Mouse (Mus musculus) spleen, adult 2 months (tissue): ENCODE data around the gene Hoxc5. TPM values are rescaled to one million over a fixed set of nuclear protein-coding genes. Genes with fewer than 3 reads are reported as not detected.

Source experiments
- DNase-seq, 2 experiments: peaks; one replicate each; pipeline versions ENCODE4 v3.0.0 to v3.0.0-alpha.2; 2012 to 2021; ENCODE audit warnings: low spot score in 2 of 2, low read depth in 1 of 2
- H3K27ac ChIP-seq: fragments of 200-500 bp; 2 replicates; pipeline ENCODE4 v1.5.1; 2012; ENCODE audit warnings: low read length, inconsistent platforms; ENCODE audit not compliant: insufficient read depth
- H3K27me3 ChIP-seq: fragments of 200-500 bp; 2 replicates; pipeline ENCODE4 v1.6.1; 2012; ENCODE audit warnings: mild to moderate bottlenecking, moderate library complexity, low read length, inconsistent platforms; ENCODE audit not compliant: control insufficient read depth, insufficient read depth
- H3K36me3 ChIP-seq: fragments of 200-500 bp; 2 replicates; pipeline ENCODE4 v1.6.1; 2012; ENCODE audit warnings: mild to moderate bottlenecking, low read length, inconsistent platforms; ENCODE audit not compliant: control insufficient read depth, insufficient read depth
- H3K4me1 ChIP-seq: fragments of 200-500 bp; 2 replicates; pipeline ENCODE4 v1.6.1; 2011; ENCODE audit warnings: inconsistent platforms; ENCODE audit not compliant: control insufficient read depth, insufficient read depth, insufficient read length
- H3K4me3 ChIP-seq: fragments of 200-500 bp; 2 replicates; pipeline ENCODE4 v1.5.1; 2011; ENCODE audit warnings: mild to moderate bottlenecking, inconsistent platforms; ENCODE audit not compliant: insufficient read depth, insufficient read length; ENCODE audit errors: extremely low read depth
- CTCF ChIP-seq: fragments of 200-500 bp; IDR thresholded peaks from 2 replicates; pipeline ENCODE4 v1.5.1; 2011; ENCODE audit warnings: mild to moderate bottlenecking, inconsistent platforms; ENCODE audit not compliant: insufficient read depth, insufficient read length, insufficient replicate concordance; ENCODE audit errors: extremely low read depth
- POLR2A ChIP-seq: fragments of 200-500 bp; IDR thresholded peaks from 2 replicates; pipeline ENCODE4 v1.6.1; 2011; ENCODE audit warnings: low read depth, low read length, inconsistent platforms
- WGBS: fragments of 180-500 bp; shearing (Covaris S2); methylation state at CpG from one replicate; pipeline ENCODE4 v1.1.7; 2018; 5-methylcytosine and 5-hydroxymethylcytosine counted together
- polyA plus RNA-seq: library from polyadenylated mRNA; depleted of rRNA; stranded (reverse); fragments of >200 nt; gene quantifications from 2 replicates; pipeline ENCODE4 v1.2.3, GENCODE M21; 2012

Hoxc5 gene
- polyA plus RNA-seq, 1 experiment, result 0.05 TPM

- 13% methylated on average over 22 of the region's 22 CpGs for WGBS
- TF ChIP-seq POLR2A, result no peak
- no peak for TF ChIP-seq CTCF
Measured at GRCm38 (mm10) chr15:102945185-102946077, 21.8 kb upstream of the Hoxc5 start.

GRCm38 (mm10) chr15:102947276-102947675 lies 20.0 kb upstream of the Hoxc5 start:
- H3K36me3 ChIP-seq, result no peaks in the 10 kb centered on the region
- no peak overlapping the region for H3K27ac ChIP-seq
- no peak overlapping the region for H3K4me3 ChIP-seq
- no peak for DNase-seq
- WGBS, result 10% methylated on average over 9 of the region's 9 CpGs
- TF ChIP-seq CTCF, result no peak
- TF ChIP-seq POLR2A, result no peak
- H3K4me1 ChIP-seq, result no peaks in the 10 kb centered on the region
- peaks cover 31% of the 10 kb centered on the region for H3K27me3 ChIP-seq

More at GRCm38 (mm10) chr15:102945185-102946077, 21.8 kb upstream of the Hoxc5 start:
- no peak for DNase-seq
- no peak overlapping the region for H3K27ac ChIP-seq
- H3K4me3 ChIP-seq, result no peak overlapping the region
- H3K36me3 ChIP-seq, result no peaks in the 10 kb centered on the region
- peaks cover 26% of the 10 kb centered on the region for H3K27me3 ChIP-seq
- H3K4me1 ChIP-seq, result no peaks in the 10 kb centered on the region

GRCm38 (mm10) chr15:102948842-102949241 lies 18.4 kb upstream of the Hoxc5 start:
- TF ChIP-seq POLR2A (no peak), CTCF (no peak)
- 8% methylated on average over 2 of the region's 2 CpGs for WGBS
- no peaks in the 10 kb centered on the region for H3K4me1 ChIP-seq
- no peak overlapping the region for H3K27ac ChIP-seq
- no peaks in the 10 kb centered on the region for H3K36me3 ChIP-seq
- peaks cover 28% of the 10 kb centered on the region for H3K27me3 ChIP-seq
- DNase-seq, result no peak
- no peak overlapping the region for H3K4me3 ChIP-seq

GRCm38 (mm10) chr15:102949696-102950095 lies 17.5 kb upstream of the Hoxc5 start:
- Histone ChIP-seq H3K27me3 (peaks cover 36% of the 10 kb centered on the region), H3K4me3 (no peak overlapping the region), H3K27ac (no peak overlapping the region), H3K4me1 (no peaks in the 10 kb centered on the region), H3K36me3 (no peaks in the 10 kb centered on the region)
- TF ChIP-seq POLR2A (no peak), CTCF (no peak)
- DNase-seq, result no peak
- WGBS, result 5% methylated on average over 20 of the region's 20 CpGs

- Histone ChIP-seq H3K4me3 (no peak overlapping the region), H3K27me3 (peaks cover 43% of the 10 kb centered on the region), H3K4me1 (no peaks in the 10 kb centered on the region), H3K36me3 (no peaks in the 10 kb centered on the region), H3K27ac (no peak overlapping the region)
- 15% methylated on average over 2 of the region's 2 CpGs for WGBS
- no peak for TF ChIP-seq POLR2A
- DNase-seq, result no peak
Measured at GRCm38 (mm10) chr15:102950877-102951276, 16.4 kb upstream of the Hoxc5 start.

- Histone ChIP-seq H3K4me3 (no peak overlapping the region), H3K27me3 (peaks cover 49% of the 10 kb centered on the region), H3K27ac (no peak overlapping the region), H3K4me1 (no peaks in the 10 kb centered on the region), H3K36me3 (no peaks in the 10 kb centered on the region)
- DNase-seq, result no peak
- 34% methylated on average over 6 of the region's 6 CpGs for WGBS
- TF ChIP-seq POLR2A (no peak), CTCF (no peak)
Measured at GRCm38 (mm10) chr15:102953561-102953960, 13.7 kb upstream of the Hoxc5 start.

GRCm38 (mm10) chr15:102954192-102955006 lies 12.8 kb upstream of the Hoxc5 start, which contains the start of gene Hoxc11:
TSS of gene Hoxc11 (plus strand) at chr15:102954427.
- H3K4me3 ChIP-seq, result no peak within 1 kb of the TSS
- DNase-seq, result no peak
- peaks cover 45% of the 10 kb centered on the region for H3K27me3 ChIP-seq

More at GRCm38 (mm10) chr15:102954192-102955006, 12.8 kb upstream of the Hoxc5 start, which contains the start of gene Hoxc11:
- Histone ChIP-seq H3K27ac (no peak within 1 kb of the TSS), H3K36me3 (no peaks in the 10 kb centered on the region), H3K4me1 (no peaks in the 10 kb centered on the region)
- TF ChIP-seq POLR2A (no peak), CTCF (no peak)
- WGBS, result 4% methylated on average over 57 of the region's 57 CpGs
